Mouse (Mus musculus) urinary bladder, postnatal 10 days (tissue): ENCODE results near the gene Nrip3.

Experiments used
- DNase-seq: peaks from one replicate; pipeline ENCODE4 v3.0.0; 2022; ENCODE audit warnings: low spot score

Nrip3 gene

DNA sequence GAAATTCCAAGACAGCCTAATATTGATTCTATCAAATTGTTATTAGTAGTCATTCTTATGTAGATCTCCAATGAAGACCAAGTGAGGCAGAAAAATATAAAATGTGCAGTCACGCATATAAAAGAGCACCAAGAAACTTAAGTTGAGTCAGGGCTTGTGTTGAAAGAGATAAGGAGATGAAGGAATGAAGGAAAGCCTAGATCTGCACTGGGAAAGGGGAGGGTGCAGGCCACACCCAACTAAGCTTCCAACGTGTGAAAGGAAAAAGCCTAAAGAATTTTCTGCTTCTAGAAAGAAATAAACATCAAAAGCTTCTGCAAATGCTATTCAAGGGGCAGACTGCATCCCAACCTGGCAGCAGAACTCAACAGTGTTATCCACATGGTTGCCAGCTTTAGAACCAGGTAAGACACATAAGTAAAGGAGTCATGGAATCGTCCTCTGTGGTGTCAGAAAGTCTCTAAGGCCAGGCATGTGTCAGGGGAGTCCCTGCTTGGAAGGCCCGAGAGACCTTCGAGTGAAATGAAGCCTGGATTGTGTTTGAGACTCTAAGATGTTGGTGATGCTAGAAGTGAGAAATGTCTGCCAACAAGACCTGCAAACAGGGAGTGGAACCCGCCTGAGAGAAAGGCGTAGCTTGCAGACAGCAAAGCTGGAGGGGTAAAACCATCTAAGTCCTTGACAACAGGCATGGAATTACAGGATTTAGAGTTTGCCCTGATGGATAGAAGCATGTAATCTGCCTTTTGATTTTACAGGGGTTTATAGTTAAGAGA is 14.1 kb downstream of the Nrip3 start:
- DNase-seq = no peak

DNA sequence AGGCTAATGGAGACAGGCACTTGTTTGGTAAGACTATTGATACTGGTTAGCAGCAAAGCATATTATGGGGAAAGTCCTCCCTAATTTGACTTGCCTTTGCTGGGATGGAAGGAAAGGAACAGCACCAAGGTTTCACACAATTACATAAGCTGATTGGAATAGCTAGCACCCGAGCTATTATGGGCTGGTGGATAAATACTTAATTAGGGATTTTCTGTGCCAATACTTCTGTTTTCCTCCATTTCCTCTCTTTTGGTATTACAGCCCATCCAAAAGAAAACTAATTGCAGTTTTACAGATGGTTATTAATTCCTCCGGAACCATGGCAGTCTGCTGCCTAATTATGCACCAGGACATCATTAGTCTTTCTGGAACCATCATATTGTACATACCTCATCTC is 17.8 kb downstream of the Nrip3 start:
- no peak for DNase-seq

DNA sequence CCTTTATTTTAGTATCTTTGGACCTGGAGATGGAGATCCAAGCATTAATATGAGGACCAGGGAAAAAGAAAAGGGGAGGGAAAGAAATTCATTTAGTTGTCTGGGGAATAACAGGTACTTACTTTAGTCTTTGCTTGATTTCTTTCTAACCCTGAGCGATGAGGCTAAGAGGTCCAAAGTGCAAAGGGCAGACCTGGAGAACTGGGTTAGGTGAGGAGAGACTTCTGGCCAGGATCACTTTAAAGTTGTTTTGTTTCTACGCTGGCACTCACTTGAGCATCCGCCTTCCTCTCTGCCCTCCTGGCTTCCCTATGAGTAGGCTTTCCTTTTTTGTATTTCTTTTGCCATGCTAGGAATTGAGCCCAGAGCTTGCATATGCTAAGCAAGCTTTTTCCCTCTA is 25.5 kb downstream of the Nrip3 start:
- no peak for DNase-seq

DNA sequence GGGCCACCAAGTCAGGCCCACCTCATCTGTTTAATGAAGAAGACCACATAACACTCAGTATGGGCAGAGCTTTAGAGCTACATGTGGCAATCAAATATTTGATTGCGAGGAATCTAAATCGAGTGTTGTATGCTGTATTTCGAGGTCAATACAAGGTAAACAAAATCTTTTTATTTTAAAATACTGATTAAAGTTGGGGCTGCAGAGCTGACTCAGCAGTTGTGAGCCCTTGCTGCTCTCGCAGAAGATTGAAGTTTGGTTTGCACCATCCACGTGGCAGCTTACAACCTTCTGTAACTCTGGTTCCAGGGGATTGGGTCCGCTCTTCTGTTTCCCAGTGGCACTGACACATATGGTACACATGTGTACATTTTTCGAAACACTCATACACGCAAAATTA is 27.8 kb downstream of the Nrip3 start:
- DNase-seq = no peak

DNA sequence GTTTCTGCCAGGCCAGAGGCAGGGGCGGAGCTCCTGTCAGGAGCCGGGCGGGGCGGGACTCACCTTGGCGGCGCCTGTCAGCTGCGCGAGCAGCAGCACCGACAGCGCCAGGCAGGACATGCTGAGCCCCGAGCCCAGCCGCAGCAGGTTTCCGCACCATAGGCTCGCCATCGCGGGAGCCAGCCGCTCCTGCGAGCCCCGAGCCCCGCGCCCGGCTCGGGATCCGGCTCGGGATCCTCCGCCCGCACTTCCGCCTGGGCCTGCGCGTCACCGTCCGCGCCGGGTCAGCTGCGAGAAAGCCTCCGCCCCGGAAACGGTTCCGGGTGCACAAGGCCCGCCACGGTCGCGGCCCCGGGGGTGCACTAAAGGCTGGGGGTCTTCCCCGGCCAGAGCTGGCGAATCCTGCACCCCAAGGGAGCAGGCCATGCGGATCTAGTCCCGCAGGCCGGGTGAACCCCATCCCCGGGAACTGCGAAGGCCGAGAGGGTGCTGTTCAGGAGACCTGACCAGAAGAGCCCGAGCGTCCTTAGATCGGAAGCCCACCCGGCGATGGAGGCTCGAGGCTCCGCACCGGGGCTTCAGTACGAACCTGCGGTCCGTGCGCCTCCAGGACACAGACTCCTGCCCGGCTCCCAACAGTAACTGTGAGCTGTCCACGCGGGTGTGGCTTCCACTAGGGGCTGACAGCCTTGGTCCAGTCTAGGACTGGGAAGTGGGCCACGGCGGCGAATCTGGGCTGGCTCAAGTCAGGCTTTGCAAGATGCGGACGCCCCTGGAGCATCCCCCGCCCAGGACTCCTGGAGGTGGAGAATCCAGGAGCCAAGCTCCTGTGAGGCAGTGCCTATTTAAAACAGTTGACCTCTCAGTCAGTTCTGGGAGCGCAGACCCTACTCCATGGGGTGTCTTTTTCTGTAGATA is 29.6 kb downstream of the Nrip3 start, which contains the start of gene Tmem9b:
Gene Tmem9b (minus strand): TSS at position 868 of the 918 bp plus-strand sequence.
- peak; percentile 38 for DNase-seq

DNA sequence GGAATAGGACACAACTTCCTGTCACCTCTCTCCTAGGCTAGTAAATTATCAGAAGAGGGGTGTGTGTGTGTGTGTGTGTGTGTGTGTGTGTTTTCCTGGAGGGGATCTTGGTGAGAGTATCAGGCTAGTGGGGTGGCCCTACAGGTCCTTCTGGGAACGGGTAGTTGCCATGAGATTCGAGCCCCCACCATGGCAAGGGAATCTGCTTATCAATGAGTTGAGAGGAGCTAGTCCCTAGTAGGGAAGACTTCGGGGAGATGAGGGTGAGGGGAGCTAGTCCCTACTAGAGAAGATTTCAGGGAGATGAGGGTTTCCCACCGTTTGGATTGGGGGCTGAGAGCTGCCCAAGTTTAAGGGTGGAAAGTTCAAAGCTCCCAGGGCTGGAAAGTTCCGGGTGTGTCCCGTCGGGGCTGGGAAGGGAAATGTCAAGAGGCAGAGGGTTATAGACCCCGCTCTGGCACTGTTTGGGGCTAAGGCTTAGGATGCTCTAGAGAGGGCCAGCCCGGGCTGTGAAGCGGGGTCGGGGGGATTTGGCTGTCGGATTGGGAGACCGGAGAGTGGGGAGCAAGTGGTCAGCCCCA is 30.3 kb downstream of the Nrip3 start:
- no peak for DNase-seq

DNA sequence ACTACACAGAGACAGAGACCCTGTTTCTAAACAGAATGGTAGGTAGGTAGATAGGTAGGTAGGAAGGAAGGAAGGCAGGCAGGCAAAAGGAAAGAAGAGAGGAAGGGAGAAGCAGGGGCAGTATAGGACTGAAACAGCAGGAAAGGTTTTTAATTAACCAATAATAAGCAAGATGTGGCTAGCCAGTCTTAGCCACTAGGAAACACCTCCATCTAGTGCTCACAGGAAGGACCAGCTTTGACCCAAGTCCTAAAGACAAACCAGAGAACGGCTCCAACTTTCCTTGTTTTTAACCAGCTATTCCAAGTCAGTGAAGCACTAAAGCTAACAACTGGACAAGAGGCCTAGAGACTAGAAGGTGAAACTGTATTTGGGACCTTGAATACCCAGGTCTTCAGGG is 34.1 kb downstream of the Nrip3 start:
- DNase-seq = no peak

DNA sequence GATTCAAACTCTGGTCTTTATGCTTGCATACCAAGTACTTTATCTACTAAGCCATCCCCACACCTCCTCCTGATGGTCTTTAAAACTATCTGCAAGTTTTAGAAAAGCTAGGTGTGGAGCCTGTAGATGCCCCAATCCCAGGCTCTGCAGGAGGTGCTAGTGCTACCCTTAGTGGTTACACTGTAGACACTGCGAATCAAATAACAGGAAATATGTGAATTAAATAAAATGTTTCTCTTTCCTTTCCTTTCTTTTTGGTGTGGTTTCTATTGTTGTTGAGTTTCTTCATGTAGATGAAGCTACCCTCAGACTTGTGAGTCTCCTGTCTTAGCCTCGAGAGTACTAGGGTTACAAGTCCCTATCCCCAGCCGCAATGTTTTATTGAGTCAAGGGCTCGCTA is 40.1 kb downstream of the Nrip3 start:
- DNase-seq = no peak

DNA sequence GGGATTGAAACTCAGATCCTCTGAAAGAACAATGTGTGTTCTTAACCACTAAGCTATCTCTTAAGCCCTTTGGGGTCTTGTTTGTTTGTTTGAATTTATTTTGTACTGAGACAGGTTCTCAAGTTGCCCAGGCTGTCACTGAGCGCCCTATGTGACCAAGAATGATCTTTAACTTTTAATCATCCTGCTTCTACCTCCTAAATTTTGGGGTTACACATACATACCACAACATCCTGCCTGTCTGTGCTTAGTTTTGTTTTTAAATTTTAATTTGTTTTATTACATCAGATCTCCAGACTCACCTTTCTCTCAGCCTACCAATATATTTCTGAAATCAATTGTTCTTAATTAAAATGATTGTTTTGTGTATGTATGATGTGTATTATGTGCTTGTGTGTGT is 40.8 kb downstream of the Nrip3 start:
- no peak for DNase-seq

DNA sequence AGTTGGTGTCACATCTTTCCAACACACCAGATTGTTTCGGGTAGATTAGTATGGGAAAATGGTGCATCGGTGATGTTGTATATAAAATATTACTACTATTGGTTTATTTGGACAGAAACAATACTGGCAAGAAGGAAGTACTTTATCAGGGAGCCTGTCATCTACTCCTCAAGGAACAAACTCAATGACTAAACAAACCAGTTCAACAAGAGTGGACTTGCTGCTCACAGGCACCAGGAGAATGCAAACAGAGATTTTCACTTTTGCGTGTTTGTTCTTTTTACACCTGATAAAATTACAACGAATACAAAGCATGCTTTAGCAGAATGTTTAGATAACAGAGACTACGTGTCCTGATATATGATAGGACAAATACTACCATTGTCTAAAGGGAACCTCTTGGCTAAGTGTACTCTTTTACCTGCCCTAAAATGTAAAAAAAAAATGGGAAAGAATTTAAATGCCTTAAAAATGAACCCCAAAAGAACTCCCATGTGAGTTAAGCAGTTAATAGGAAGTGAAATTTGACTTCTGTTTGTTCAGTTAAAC is 41.9 kb downstream of the Nrip3 start:
- DNase-seq = no peak

DNA sequence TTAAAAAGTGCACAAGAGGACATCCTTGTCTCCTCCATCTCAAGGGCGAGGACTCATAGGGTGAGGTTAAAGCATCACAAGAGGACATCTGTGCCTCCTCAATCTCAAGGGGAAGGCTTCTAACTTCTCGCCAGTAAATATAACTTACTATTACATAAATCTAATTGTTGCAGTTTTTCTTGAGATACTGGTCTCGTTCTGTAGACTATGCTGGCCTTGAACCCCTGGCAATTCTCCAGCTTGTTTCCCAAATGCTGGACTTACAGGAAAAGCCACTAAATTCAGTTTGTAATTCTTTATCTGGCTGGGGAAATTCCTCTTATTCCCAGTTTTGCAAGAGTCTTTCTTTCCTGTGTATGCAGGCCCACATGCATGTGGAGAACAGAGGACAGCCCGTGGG is 47.0 kb downstream of the Nrip3 start:
- DNase-seq = no peak

DNA sequence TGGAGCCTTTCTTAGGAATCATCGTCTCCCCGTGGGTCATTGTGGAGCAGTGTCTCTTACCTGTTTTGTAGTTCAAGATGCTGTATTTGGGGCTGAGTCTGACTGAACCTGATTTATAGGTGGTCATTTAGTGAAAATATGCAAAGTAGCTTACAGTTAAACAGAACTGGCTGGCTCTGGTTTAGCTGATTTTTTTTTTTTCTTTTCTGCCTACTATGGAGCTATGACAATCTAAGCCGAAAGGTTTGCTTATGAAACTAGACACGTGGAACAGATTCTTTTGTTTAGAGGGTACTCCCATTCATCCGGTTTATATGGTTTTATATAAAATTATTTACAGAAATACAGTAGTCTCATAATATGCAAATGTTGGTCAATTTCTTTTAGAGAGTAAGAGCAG is 50.2 kb downstream of the Nrip3 start, which contains the start of gene Ascl3:
Gene Ascl3 (minus strand): TSS at position 101 of the 400 bp plus-strand sequence.
- DNase-seq = no peak

DNA sequence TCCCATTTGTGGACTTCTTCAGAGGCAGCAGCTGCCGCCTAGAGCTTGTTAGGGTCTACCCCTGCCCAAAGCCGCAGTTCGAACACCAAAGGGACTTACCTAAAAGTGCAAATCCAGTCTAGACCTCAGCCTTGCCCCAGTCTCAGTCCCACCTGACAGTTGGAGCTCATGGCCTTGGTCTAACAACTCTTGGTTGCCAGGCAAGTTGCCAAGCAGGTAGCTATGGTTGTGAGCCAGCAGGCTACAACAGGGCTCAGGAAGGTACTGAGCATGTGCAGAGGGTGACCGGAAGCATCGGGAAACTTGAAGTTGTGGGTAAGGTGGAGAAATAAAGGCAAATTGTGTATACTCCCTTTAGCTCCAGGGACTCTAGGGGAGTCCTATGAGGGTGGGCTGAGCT is 58.1 kb downstream of the Nrip3 start, which contains the start of gene BC051019:
Gene BC051019 (minus strand): TSS at position 154 of the 400 bp plus-strand sequence.
- DNase-seq = no peak

DNA sequence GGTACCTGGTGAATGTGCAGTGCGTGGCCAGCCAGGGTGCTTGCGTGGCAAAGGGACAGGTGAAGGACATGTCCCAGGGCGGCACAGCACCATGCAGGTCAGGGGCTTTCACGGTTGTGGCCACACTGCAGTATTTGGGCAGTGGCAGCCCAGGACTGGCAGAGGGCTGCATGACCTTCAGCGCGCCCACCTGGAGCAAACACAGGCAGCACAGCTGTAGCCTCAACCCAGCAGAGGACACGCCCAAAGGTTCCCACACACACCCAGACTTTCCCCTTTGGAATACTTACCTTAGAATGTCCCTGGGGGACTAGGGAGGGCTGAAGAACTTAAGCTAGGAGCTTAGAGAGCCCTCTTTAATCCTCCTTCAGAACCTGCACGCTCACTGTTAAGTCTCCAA is 58.7 kb downstream of the Nrip3 start:
- no peak for DNase-seq

DNA sequence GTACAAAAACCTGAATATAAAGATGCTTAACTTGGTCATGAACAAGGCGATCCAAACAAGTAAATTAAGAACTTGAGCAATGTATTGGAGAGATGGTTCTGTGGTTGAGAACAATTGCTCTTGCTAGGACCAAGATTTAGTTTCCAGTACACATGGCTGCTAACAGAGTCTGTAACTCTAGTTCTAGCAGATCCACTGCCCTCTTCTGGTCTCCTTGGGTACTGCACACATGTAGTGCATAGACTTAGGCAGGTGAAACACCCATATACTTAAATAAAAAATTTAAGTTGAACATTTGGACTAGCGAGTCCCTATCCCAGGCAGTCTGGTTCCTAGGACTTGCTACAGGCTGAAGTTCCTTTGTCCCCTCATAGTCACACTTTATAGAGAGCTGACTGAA is 59.2 kb downstream of the Nrip3 start:
- no peak for DNase-seq

DNA sequence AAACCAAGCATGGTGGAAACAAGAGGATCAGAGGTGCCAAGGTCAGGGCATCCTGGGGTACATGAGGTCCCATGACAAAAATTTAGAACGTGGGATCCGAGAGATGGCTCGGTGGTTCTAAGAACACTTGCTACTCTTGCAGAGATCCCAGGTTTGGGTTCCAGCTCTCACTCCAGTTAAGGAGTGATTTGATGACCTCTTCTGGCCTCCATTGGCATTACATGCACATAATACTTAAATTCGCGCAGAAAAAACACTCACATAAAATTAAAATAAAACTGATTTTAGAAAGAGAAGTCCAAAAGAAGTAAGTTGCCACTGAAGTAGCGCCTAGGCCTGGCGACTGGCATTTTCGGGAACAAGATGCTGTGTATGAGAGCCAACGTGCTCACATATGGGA is 62.5 kb downstream of the Nrip3 start:
- no peak for DNase-seq

DNA sequence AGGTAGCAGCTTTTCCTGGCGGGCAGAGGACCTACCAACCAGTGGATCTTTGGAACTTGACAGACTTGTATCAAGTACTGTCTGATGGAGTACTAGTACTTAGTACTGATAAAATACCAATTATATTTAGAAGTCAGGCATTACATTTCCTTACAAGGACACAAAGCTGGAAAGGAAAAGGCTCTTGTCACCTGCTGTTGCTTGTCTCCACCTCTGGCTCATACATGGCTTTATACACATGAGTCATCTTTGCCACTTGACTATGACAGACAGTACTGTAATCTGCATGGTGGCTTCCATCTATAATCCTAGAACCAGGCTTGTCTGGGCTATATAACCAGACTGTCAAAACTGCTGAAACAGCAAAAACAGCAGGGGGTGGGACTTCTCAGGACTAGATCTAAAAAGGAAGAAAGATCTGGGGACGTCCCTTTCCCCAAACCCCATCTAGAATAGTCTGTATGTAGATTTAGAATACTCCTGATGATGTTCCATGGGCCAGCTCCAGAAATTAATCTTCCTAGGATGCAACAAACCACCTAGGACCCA is 68.3 kb downstream of the Nrip3 start:
- no peak for DNase-seq

DNA sequence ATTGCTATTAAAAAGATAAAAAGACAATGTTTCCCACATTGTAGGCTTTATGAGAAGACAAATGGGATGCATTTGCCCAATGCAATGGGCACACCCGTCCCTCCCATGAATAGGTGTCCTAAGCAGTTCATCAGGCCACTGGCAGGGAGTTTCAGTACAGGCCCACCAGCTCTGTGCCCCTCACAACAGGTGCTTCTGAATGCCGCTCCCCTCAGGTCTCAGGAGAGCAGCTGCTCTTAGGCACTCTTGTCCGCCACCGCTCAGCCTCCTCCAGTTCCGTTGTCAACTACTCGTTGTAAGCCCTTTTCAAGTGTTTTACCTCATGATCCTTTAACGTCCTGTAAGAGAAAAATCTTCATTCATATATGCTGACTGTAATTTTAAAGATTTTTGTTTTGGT is 69.6 kb downstream of the Nrip3 start:
- no peak for DNase-seq

DNA sequence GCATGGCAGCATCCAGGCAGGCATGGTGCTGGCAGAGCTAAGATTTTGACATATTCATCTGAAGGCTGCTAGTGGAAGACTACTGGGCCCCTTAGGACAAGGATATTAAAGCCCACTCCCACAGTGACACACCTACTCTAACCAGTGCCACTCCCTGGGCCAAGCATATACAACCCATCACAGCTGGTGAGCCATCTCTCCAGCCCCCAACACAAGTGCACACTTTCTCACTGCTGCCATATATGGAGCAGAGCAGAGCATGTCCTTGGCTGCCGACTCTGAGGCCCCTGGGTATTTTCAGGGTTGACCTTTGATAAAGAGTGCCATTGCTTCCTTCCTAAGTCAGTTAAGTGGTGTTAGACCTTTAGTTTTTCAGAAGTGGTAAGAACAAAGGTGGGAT is 71.8 kb downstream of the Nrip3 start:
- no peak for DNase-seq

DNA sequence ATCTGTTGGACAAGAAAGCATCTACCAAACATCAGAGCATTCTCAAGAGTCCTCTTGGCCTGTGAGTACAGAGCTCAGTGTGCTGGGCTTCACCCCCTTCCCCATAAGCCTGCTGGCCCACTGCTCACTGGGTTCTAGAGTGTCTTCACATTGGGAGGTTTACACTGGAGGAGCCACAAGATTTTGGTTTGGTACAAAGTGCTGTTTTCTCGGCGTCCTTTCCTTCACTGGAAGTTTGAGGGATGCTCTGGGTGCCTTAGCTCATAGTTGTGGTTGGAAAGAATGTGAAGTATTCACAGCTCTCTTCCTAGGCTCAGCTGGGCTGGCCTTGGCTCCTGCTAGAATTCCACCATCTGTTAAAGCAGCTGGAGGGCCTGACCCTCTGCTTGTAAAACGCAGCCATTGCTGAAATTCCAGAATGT is 72.9 kb downstream of the Nrip3 start:
- DNase-seq = no peak
